Comparison of ENCODE assay signal across 8 mouse cellular contexts in genomic region chr1:193382841-193383462, GRCm38 (mm10). TPM values are rescaled to one million over a fixed set of nuclear protein-coding genes. Genes with fewer than 3 reads are reported as not detected.
DNase-seq lines count a peak whose midpoint lies in the region; ATAC-seq and TF ChIP-seq lines count a peak whose summit lies in the region.

No protein-coding gene starts in this region.

- H3K4me1 ChIP-seq in cerebellum, adult 2 months (ENCODE audit: control insufficient read depth, insufficient read depth, low read length) = peaks cover 18% of the 10 kb centered on the region
- 0 out of 2 replicates have a peak, but pooled peaks cover 2% of the 10 kb centered on the region for H3K4me1 ChIP-seq in lung, adult 2 months (ENCODE audit: control insufficient read depth, insufficient read depth, low read length)
- H3K4me1 ChIP-seq in neural tube, embryonic 15.5 days = peaks cover 39% of the 10 kb centered on the region

- H3K36me3 ChIP-seq in neural tube, embryonic 15.5 days = no peaks in the 10 kb centered on the region

- H3K9ac ChIP-seq in neural tube, embryonic 15.5 days (replicated peaks) = no peak overlapping the region

- TF ChIP-seq CTCF in cerebellum, adult 2 months (IDR thresholded peaks at IDR 0.05; ENCODE audit: borderline replicate concordance, insufficient read depth, low read depth, low read length) = peak; percentile 84
- peak; percentile 79 for TF ChIP-seq CTCF in lung, adult 2 months (IDR thresholded peaks at IDR 0.05; ENCODE audit: insufficient read depth, low read length)

- H3K9me3 ChIP-seq in neural tube, embryonic 15.5 days (replicated peaks) = no peaks in the 10 kb centered on the region

- TF ChIP-seq POLR2A in cerebellum, adult 2 months (IDR thresholded peaks at IDR 0.05; ENCODE audit: borderline replicate concordance, insufficient read depth, low read length) = no peak
- no peak for TF ChIP-seq POLR2A in lung, adult 2 months (IDR thresholded peaks at IDR 0.05; ENCODE audit: borderline replicate concordance, extremely low read depth, low read depth, low read length)

- no peak overlapping the region for H3K27ac ChIP-seq in cerebellum, adult 2 months (ENCODE audit: insufficient read depth, low read length)
- peak overlapping the region; percentile 6; the same call in 1 of the 2 replicates for H3K27ac ChIP-seq in neural tube, embryonic 15.5 days (replicated peaks)

- peak overlapping the region; percentile 45 for H3K4me2 ChIP-seq in neural tube, embryonic 15.5 days

- WGBS in cerebellum, adult 2 months = 20% methylated on average over 8 of the region's 8 CpGs
- 5% methylated on average over 8 of the region's 8 CpGs for WGBS in lung, adult 2 months
- 8% methylated on average over 8 of the region's 8 CpGs for WGBS in neural tube, embryonic 15.5 days

- peak; percentile 16; the same call in 1 of the 2 replicates for ATAC-seq in neural tube, embryonic 15.5 days (ENCODE audit: low FRiP score)

- no peaks in the 10 kb centered on the region for H3K27me3 ChIP-seq in cerebellum, adult 2 months (ENCODE audit: control insufficient read depth, insufficient read depth, low read length)
- H3K27me3 ChIP-seq in neural tube, embryonic 15.5 days (replicated peaks) = no peaks in the 10 kb centered on the region

- intact Hi-C loops in gastrocnemius, postnatal 14 days (cut with DNase I; ENCODE audit: low total_unique reads) = loop anchor here (5.0 kb wide), 1 partner anchor 324 kb away; no protein-coding TSS in a partner anchor

- no peak overlapping the region for H3K4me3 ChIP-seq in cerebellum, adult 2 months (replicated peaks; ENCODE audit: insufficient read depth, low read depth, low read length)
- peak overlapping the region; percentile 9 for H3K4me3 ChIP-seq in lung, adult 2 months (replicated peaks; ENCODE audit: extremely low read depth, low read depth, low read length)
- H3K4me3 ChIP-seq in neural tube, embryonic 15.5 days (replicated peaks) = peak overlapping the region; percentile 15

- DNase-seq in urinary bladder, postnatal 14 days (ENCODE audit: low spot score) = peak; percentile 33
- DNase-seq in urinary bladder, postnatal 10 days (ENCODE audit: low spot score) = no peak
- DNase-seq in cerebellum, adult 2 months = peak; percentile 67 to 73
- DNase-seq in gastrocnemius, postnatal 14 days = peak; percentile 39
- peak; percentile 33 for DNase-seq in kidney, adult 11 months
- peak; percentile 35 for DNase-seq in lung, adult 2 months
- DNase-seq in ovary, adult 18-20 months (ENCODE audit: low spot score) = no peak

RNA-seq across cellular contexts. Expression of gene Camk1g, which starts 12.9 kb away (rescaled TPM):
- 23.4 and 26.4 TPM in 2 replicates for polyA plus RNA-seq in cerebellum, adult 2 months (2012; rRNA removed)
- under 1 TPM; 0.18 to 0.33 TPM for total RNA-seq in gastrocnemius, postnatal 14 days (2021)
- polyA plus RNA-seq in lung, adult 2 months (2012; rRNA removed) = 0.15 and 0.26 TPM in 2 replicates
- polyA plus RNA-seq in neural tube, embryonic 15.5 days (2015; fragmentation: Nextera tagmentation; extraction: Ambion mirVana) = 40.8 and 49.5 TPM in 2 replicates

Comparison
In these comparisons a context has a peak if more than half of its experiments do, and no peak if none do; other contexts are left out.
1. DNase-seq: peak in urinary bladder, postnatal 14 days (single experiment), cerebellum, adult 2 months (2 of 2), gastrocnemius, postnatal 14 days (single experiment), kidney, adult 11 months (single experiment) and lung, adult 2 months (single experiment); none in urinary bladder, postnatal 10 days (single experiment) and ovary, adult 18-20 months (single experiment).
2. RNA of gene Camk1g, which starts 12.9 kb away (polyA plus RNA-seq): 40.8 to 49.5 TPM in neural tube, embryonic 15.5 days and 23.4 to 26.4 TPM in cerebellum, adult 2 months; 0.15 to 0.26 TPM in lung, adult 2 months; every median in the first group is over 10 times any median in the second.